Mouse (Mus musculus): ENCODE data around the gene Mphosph9.
"Not testable (repeated sequence)": the region's sequence is repeated elsewhere in the genome, so short reads cannot be mapped to it uniquely, and the experiment has no call there.

Mphosph9 gene

GRCm38 (mm10) chr5:124327510-124328364 lies at the start of gene Mphosph9, which contains the start of gene 2810006K23Rik:
TSS of gene Mphosph9 (minus strand) at chr5:124327972.
TSS of gene 2810006K23Rik (plus strand) at chr5:124328089.
- DNase-seq (ENCODE audit: low spot score in 2 of 2) = peak; percentile 99 to 100

- no peak for DNase-seq (ENCODE audit: low spot score in 2 of 2)
Measured at GRCm38 (mm10) chr5:124377149-124377548, 49.4 kb upstream of the Mphosph9 start.

GRCm38 (mm10) chr5:124376401-124376800 lies 48.6 kb upstream of the Mphosph9 start:
- no peak for DNase-seq (ENCODE audit: low spot score in 2 of 2)

GRCm38 (mm10) chr5:124374298-124374697 lies 46.5 kb upstream of the Mphosph9 start:
- DNase-seq (ENCODE audit: low spot score in 2 of 2) = no peak

DNA sequence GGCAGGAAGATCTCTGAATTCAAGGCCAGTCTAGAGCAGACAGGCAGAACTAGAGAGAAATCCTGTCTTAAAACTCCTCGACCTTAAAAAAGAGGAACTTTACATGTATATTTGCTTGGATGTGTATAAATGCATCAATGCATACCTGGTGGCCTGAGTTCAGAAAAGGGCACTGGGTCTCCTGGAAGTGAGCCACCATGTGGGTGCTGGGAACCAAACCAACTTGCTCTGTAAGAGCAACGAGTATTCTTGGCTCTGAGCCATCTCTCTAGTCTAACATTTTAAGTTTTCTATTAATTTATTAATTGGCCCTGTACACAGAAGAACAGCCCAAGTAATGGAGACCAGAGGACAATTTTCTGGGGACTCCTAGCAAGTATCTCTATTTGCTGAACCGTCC lies 38.9 kb upstream of the Mphosph9 start:
- DNase-seq (ENCODE audit: low spot score in 2 of 2) = no peak

DNA sequence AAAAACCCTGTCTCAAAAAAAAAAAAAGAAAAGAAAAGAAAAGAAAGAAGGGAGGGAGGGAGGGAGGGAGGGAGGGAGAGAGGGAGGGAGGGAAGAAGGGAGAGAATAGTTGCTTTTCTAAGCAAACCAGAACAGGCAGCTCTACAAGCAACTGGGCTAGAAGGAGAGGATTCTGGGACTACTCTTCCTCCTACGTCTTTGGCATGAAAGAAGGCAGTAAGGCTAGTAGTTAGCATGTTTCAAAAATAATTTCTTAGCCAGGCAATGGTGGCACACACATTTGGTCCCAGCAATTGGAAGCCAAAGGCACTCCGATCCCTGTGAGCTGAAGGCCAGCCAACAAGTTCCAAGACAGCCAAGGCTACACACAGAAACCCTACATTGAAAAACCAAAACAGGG lies 38.0 kb upstream of the Mphosph9 start:
- DNase-seq (ENCODE audit: low spot score in 2 of 2) = no peak

DNA sequence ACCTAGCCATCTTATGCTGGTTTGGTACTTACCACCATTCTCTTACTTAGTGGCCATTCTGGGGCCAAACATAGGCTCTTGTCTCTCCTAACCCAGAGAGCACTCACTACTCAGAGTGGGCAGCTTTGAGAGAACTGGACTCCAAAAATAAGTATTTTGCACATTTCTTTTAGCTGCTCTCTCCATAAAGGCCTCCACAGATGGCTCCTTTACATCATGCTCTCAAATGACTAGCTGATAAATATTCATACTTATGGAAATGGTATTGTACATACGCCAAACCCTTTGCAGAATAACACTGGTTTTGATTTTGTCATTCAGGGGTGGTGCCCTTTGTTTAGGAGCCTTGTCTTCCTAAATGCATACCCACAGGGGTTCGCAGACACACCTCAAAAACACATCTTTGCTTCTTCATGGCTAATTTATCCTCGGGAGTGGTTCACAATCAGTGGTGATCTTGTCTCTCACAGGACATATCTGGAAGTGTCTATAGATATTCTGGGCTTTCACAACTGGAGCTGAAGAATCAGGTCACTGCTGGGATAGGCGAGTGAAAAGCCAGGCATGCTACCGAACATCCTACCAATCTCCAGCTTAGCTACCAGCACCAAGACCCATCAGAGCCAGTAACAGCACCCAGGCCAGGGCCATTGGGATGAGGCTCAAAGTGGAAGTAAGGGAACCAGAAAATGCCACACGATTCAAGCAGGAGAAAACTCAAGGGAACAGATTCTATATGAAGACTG lies 36.6 kb upstream of the Mphosph9 start:
- DNase-seq (ENCODE audit: low spot score in 2 of 2) = no peak

DNA sequence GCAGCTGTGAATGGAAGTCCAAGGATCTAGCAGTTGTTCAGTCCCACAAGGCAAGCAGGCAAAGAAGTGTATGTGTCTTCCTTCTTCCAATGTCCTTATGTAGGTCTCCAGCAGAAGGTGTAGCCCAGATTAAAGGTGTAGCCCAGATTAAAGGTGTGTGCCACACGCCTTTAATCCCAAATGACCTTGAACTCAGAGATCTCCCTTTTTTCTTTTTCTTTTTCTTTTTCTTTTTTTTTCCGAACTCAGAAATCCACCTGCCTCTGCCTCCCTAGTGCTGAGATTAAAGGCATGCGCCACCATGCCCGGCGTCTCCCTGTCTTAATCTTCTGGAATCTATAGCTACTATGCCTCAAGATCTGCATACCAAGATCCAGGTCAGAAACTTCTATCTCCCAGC lies 35.2 kb upstream of the Mphosph9 start, which contains the start of gene Cdk2ap1:
Gene Cdk2ap1, minus strand, starts transcription at position 101 of the 400 bp plus-strand sequence.
- DNase-seq (ENCODE audit: low spot score in 2 of 2) = not testable (repeated sequence)

DNA sequence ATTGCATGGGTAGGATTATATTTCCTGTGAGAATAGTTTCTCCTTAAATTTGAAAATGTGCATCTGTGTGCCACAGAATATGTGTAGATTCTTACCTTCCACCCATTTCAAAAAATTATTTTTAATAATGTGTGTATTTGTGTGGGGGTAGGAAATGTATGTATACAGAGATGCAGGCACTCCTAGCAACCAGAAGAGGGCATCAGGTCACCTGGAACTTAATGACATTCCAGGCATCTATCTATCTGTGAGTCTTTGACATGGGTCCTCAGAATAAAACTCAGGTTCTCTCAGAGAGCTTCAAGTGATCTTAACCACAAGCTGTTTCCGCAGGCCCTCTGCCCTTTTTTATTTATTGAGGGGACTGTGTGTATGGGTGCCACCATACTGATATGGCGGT lies 31.9 kb upstream of the Mphosph9 start:
- DNase-seq (ENCODE audit: low spot score in 2 of 2) = no peak

- DNase-seq (ENCODE audit: low spot score in 2 of 2) = no peak
Measured at GRCm38 (mm10) chr5:124356695-124357094, 28.9 kb upstream of the Mphosph9 start.

- no peak for DNase-seq (ENCODE audit: low spot score in 2 of 2)
Measured at GRCm38 (mm10) chr5:124355425-124355959, 27.7 kb upstream of the Mphosph9 start.

GRCm38 (mm10) chr5:124354574-124355424 lies 27.0 kb upstream of the Mphosph9 start:
- peak in 1 of 2 experiments; percentile 24 for DNase-seq (ENCODE audit: low spot score in 2 of 2)

- DNase-seq (ENCODE audit: low spot score in 2 of 2) = peak; percentile 27 to 59
Measured at GRCm38 (mm10) chr5:124353726-124354547, 26.2 kb upstream of the Mphosph9 start.

- DNase-seq (ENCODE audit: low spot score in 2 of 2) = no peak
Measured at GRCm38 (mm10) chr5:124353011-124353725, 25.4 kb upstream of the Mphosph9 start.

DNA sequence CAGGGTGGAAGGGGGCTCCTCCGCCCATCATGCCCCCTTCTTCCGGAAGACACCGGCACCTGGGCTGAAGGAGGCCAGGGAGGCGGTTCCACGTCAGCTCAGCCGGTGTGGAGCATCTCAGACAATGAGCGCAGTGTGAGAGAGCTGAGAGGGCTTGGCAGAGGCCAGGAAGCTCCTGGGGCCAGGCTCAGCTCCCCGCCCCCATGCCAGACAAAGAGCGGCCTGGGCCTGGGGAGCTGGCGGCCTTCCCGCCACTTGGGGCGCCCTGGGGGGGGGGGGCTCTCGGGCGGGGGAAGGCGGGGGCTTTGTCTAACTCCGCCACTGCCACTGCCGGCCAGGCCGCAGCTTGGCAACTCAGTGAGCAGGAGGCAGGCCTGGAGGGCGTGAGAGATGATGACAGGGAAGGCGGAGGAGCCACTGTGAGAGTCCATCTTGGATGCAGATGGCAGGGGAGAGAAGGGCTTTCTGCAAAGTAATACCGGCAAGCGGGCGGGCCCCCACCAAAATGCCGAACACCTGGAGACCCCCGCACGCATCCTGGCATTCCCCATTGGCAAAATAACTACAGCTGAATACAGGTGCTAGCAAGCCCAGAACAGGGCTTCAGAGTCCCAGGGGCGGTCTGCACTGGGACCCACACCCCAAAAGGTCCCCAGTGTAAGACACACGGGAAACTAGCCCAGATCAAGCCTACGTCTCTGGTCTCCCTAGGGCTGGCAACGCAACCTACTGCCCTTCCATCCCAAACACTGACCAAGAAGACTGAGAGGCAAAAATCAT lies 24.6 kb upstream of the Mphosph9 start:
- DNase-seq (ENCODE audit: low spot score in 2 of 2) = peak; percentile 61 to 69

DNA sequence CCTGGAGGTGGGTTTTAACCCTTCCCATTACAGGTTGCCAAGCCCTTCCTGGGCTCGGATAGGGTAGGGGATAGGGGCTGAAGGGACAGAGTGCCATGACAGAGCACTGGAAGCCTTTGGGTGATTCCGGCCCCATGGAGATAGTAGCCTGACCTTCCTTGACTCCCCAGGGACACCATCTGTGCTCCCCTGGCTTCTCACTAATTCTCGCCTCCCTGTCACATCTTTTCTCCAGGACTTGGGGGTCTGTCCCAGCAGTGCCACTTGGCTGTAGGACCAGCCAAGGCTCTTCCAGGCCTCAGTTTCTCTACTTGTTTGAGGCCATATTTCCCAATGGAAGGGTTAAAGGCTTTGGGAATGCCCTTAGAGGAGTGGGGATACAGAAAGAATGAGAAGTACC lies 23.8 kb upstream of the Mphosph9 start:
- DNase-seq (ENCODE audit: low spot score in 2 of 2) = no peak

DNA sequence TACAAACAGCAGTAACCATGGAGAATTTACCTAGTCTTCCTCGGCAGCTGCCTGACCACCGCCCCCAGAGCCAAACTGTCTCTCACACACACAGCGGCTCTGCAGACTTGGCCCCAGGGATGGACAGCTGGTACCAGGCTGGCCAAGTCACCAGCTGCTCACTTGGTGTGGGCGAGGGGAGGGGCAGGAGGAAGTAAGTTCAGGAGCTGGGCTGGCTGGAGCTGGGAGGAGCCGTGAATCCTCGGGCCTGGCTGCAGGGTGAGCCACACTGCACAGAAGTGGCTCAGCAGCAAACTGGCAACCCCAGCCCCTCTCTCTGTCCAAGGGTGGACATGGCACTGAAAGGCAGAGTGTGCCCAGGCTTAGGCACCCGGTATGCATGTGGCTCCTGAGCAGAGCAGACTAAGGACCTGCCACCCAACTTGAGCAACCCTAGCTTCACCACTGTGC lies 23.4 kb upstream of the Mphosph9 start:
- peak in 1 of 2 experiments; percentile 20 for DNase-seq (ENCODE audit: low spot score in 2 of 2)

GRCm38 (mm10) chr5:124350350-124350749 lies 22.6 kb upstream of the Mphosph9 start:
- no peak for DNase-seq (ENCODE audit: low spot score in 2 of 2)

DNA sequence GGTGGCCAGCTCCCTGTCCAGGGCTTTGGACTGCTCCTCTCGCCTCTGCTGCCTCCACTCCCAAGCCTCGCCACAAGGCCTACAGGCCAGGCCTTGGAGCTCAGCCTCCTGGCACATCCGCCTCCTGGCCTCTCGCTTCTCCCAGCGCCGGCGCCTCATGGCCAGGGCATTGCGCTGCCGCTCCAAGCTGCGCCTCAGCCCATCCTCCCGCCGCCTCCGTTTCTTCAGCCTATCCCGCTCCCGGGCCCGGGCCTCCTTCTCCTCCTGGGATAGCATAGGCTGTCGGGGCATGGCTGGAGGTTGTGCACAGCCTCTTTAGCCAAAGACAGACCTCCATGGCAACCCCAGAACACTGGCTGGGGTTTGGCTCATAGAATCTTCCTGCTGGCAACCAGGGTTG lies 21.4 kb upstream of the Mphosph9 start:
- DNase-seq (ENCODE audit: low spot score in 2 of 2) = no peak

Measured in natural killer cell, adult 2 months (primary cell).